Mouse (Mus musculus) testis, adult 2 months (tissue): ENCODE results near the gene Pramef12.

Source experiments
- CTCF ChIP-seq: fragments of 200-500 bp; IDR thresholded peaks from 2 replicates; pipeline ENCODE4 v1.5.1; 2012; ENCODE audit warnings: low read depth, mild to moderate bottlenecking, inconsistent platforms, low read length, moderate library complexity; ENCODE audit not compliant: control insufficient read depth, insufficient read depth, insufficient replicate concordance
- POLR2A ChIP-seq: fragments of 200-500 bp; IDR thresholded peaks from 2 replicates; pipeline ENCODE4 v1.6.1; 2012; ENCODE audit warnings: low read depth, mild to moderate bottlenecking, inconsistent platforms, low read length, moderate library complexity; ENCODE audit not compliant: control insufficient read depth

- TF ChIP-seq CTCF (no peak), POLR2A (no peak)
These were observed 2.0 kb downstream of the Pramef12 start for GRCm38 (mm10) chr4:144406261-144406660.
